Mouse (Mus musculus) left cerebral cortex, adult 6 months (tissue): Measurements from ENCODE around the gene Gm5169. TPM values are rescaled to one million over a fixed set of nuclear protein-coding genes. Genes with fewer than 3 reads are reported as not detected.

ENCODE experiments used
- long read RNA-seq, 2 experiments: library from polyadenylated mRNA; unstranded; transcript quantifications; one replicate each; pipeline ENCODE4 v2.0.0; 2019 to 2020
- polyA plus RNA-seq: library from polyadenylated mRNA; unstranded; fragments of <200 nt; fragmentation: Nextera tagmentation; gene quantifications from 2 replicates; pipeline ENCODE4 v1.2.3, GENCODE M21; 2021

Gene Gm5169
- not detected in 2 replicates for polyA plus RNA-seq
- long read RNA-seq, experiment 1, result 0 reads
- long read RNA-seq, experiment 2, result 0 reads

DNA sequence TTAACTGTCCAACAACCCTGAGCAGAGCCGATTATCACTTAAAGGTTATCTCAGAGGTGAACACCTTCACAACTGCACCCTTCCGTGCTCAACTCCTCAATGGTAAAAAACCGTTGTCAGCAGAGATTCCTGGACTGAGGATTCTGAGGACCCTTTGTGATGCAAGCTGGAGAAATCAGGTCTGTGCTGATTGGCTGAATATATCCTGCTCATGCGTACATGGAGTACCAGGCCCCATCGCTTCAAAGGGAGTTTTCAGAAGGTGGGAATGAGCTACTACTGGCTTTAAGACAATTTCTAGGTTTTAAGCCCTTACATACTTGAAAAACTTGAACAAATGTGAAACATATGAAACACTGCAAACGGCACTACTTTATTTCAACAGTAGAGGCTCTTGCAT lies at the start of gene Gm5169:
TSS of gene Gm5169 (minus strand) at position 101 of the 400 bp plus-strand sequence.

